Mouse (Mus musculus): Measurements from ENCODE around the gene Gm38394. TPM values are rescaled to one million over a fixed set of nuclear protein-coding genes. Genes with fewer than 3 reads are reported as not detected.

Gene Gm38394
- polyA plus RNA-seq (2012; fragmentation: generic; extraction: Trizol) = under 1 TPM; 0.04 to 0.96 TPM

GRCm38 (mm10) chr1:133661203-133661933, at the start of gene Gm38394:
Gm38394 (minus strand) TSS chr1:133661318.

GRCm38 (mm10) chr1:133689897-133690296, 28.8 kb upstream of the Gm38394 start, which contains the start of gene Lax1:
Lax1 (minus strand) TSS chr1:133690108.

GRCm38 (mm10) chr1:133660466-133661202, 484 bp downstream of the Gm38394 start, which contains the start of gene Zbed6:
Zbed6 (minus strand) TSS chr1:133660885.

GRCm38 (mm10) chr1:133609771-133610502, 51.2 kb downstream of the Gm38394 start, which contains the start of gene Snrpe:
Snrpe (minus strand) TSS chr1:133610291.

Other genes starting within 250 kb of the Gm38394 start
- gene Sox13, start 236.9 kb downstream of the Gm38394 start, polyA plus RNA-seq (2012; fragmentation: generic; extraction: Trizol) = under 1 TPM; 0.06 to 0.24 TPM
- gene Snrpe, start 51.0 kb downstream of the Gm38394 start, polyA plus RNA-seq (2012; fragmentation: generic; extraction: Trizol) = 100 to 1,000 TPM; 169 to 265 TPM
- gene Zbed6, start 433 bp downstream of the Gm38394 start, polyA plus RNA-seq (2012; fragmentation: generic; extraction: Trizol) = 1 to 10 TPM in 1 of 2 experiments, under 1 TPM in 1; 0.08 to 1.2 TPM
- gene Lax1, start 28.8 kb upstream of the Gm38394 start, polyA plus RNA-seq (2012; fragmentation: generic; extraction: Trizol) = not detected
- under 1 TPM; under 0.01 to 0.13 TPM for gene Atp2b4, start 139.7 kb upstream of the Gm38394 start, polyA plus RNA-seq (2012; fragmentation: generic; extraction: Trizol)
- gene Optc, start 246.7 kb upstream of the Gm38394 start, polyA plus RNA-seq (2012; fragmentation: generic; extraction: Trizol) = under 1 TPM; 0.02 to 0.24 TPM